Mouse (Mus musculus): ENCODE measurements around the gene Samd4.

Samd4 gene

DNA sequence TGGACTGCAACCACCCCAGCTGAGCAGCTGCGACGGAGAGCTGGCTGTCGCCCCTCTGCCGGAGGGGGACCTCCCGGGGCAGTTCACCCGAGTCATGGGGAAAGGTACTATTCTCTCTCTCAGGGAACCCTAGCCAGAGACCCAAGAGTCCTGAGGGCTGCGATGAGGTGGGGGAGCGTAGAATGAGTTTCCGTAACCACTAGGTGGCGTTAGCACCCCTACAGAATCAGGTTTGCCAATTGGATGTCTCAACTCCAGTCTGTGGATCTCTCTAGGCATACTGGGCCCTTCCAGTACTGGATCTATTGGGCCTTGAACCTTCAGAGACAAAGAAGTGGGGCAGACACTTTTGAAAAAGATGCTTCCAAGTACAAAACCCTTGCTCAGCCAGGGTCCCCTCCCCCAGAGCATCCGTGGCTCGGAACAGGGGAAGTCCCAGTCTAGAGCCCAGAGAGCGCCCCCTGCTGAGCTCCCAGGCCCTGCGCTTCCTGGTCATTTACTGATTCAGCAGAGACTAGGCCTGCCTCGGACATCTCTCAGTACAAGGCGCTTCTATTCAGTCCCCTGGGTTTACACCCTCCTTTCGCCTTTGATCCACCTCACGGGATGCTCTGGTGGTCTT is 191.5 kb downstream of the Samd4 start:
- in situ Hi-C loops (cut with MboI, MseI): no loop called here

DNA sequence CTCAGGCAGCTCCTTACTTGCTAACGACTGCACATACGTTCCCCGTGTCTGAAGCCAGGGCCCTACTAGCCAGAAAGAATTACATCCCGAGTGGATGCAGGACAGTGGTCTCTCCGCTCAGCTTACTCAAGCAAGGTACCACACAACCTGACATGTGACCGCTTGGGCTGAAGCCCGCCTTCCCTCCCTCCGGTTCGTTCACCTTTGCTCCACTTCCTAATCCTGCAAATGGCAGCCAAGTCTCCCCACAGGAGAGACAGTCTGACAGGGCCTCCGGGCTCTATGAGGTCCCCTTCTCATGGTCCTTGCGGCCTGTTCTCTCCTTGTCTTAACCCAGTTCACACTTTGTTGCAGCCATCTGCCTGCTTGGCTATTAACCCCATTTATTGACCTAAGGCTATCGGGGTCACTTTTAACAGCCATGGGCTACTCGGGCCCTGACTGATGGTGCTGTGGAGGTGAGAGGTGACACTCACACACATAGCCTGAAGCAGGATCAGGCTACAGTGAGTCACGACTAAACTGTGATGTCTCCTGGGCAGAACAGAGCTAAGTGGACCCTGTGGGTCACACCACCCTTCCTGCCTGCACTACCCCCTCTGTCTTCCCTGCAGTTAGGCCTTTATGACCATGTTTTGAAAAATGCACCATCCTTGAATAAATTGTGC is 192.5 kb downstream of the Samd4 start:
- in situ Hi-C loops (cut with MboI, MseI): no loop called here

DNA sequence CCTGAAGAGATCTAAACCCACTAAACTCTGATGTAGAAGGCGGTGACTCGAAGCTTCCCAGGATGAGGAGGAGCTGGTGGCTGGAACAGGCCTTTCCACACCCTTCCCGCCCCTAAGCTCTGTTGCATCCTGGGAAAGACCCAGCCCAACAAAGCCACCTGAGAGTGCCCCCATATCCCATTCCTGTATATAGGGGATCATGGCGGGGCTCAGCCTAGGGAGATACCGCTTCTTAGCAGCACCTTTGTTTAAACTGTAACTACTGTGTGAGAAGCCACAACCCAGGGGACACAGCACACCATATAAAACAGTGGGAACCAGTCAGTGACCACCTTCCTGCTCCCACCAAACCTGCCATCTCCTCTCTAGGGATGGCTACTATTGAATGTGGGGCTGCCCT is 193.2 kb downstream of the Samd4 start:
- in situ Hi-C loops (cut with MboI, MseI): no loop called here

DNA sequence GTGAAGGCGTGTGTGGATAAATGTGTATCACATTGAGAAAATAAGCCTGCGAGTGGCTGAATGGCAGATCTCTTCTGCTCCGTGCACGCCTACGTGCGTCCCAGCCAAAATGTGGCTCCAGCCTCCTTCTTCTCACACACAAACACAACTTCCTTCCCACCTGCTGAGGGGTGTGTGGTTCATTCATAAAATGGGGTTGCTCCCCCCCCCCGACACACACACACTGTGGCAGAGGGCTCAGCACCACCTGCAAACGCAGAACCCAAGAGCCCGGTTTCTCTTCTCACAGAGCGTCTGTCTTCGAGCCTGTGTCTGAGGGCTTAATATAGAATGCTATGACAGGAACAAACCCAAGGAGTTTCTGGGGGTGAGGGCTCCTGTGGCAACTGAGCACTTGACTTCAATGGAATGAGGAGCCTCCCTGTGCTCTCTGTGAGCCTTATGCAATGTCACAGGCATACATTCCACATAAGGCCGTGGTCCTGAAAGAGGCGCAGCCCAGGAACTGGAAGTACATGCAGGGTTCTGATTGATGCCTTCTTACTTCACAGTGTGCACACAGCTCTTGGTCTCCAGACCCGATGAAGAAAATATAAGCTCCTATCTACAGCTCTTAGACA is 194.4 kb downstream of the Samd4 start:
- in situ Hi-C loops (cut with MboI, MseI): no loop called here

DNA sequence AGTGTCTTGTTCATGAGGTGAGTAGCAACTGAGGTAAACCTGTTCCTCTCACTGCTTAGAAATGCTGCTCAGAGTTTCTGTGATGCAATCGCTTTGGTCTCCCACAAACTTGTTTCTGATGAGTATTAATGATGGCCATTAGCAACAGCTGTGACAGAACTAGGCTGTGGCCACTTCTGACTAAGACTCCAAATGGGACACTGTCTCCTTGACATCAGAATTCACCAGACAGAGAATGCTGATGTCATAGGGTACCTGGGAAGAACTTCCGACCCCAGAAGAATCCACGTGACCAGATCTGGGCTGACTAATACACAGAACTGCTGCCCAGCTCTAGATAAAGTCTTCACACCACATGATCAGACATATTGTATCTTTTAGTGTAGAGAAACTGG is 194.9 kb downstream of the Samd4 start:
- in situ Hi-C loops (cut with MboI, MseI): no loop called here

DNA sequence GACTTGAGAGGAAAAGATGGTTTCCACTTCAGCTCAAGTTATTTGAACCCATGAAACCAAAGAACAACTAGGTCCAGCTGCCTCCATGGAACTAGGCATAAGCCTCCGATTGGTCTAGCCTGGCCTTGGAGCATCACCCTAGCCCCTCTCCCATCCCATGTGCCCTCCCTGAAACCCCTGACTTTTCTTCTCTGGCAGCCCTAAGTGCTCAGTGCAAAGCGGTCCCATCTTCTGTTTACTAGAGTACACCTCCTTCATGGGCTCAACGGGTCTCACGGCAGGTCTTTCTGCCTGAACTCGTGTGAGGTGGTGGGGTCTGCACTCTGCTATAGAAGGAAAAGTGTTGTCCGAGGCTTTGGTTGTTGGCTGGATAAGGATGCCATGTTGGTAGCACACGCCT is 197.3 kb downstream of the Samd4 start:
- in situ Hi-C loops (cut with MboI, MseI): no loop called here

DNA sequence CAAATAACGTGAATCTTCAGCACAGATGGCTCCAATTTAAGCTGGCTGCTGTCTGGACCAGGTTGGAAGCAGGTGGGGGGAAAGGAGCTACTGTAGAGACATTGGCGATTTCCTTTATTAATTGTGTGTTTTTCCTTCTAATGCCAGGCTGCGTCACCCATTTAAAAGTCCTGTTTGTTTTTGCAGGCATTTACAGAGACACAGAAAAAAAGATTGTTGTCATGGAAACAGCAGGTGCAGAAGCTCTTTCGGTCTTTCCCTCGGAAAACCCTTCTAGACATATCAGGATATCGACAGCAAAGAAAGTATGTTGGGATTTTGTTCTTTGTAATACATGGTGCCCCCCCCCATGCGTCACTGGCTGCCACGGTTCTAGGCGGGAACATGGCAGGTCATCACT is 200.7 kb downstream of the Samd4 start:
- in situ Hi-C loops (cut with MboI, MseI): no loop called here

DNA sequence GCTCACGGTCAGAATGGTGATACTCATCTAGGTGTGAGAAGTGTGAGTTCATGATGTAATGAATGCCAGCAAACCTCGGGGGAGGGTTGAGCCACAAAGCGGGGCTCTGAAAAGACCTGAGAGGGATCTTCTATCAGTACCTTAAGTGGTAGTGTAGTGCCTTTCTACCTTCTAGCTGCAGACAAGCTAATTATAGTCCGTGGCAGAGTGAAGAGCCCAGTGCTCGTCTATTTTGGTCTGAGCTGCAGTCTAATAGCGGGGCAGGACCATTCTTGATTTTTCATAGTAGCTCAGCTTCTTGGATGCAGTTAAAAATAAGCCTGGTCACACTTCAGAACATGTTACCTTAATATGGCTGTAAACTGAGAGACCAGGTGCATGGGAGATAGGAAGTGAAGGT is 201.2 kb downstream of the Samd4 start:
- in situ Hi-C loops (cut with MboI, MseI): no loop called here

DNA sequence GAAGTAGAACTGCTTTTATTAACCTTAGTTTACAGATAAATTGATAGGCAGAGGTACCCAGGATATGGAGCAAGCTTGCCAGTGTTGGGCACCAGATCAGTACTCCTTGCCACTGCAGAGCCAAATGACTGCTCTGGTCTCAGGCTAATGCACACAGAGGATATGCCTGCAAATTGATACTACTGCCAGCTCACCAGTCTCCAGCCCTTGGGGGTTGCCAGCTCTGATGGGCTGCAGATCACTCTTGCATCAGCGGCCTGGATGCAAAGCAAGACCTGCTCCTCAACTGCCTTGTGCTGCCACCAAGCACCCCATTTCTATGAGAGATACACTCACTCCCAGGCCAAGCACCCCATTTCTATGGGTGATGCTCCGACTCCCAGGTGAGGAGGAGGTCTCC is 202.0 kb downstream of the Samd4 start:
- in situ Hi-C loops (cut with MboI, MseI): loop anchor here (5.0 kb wide), 1 partner anchor 207 kb away; no protein-coding TSS in a partner anchor

DNA sequence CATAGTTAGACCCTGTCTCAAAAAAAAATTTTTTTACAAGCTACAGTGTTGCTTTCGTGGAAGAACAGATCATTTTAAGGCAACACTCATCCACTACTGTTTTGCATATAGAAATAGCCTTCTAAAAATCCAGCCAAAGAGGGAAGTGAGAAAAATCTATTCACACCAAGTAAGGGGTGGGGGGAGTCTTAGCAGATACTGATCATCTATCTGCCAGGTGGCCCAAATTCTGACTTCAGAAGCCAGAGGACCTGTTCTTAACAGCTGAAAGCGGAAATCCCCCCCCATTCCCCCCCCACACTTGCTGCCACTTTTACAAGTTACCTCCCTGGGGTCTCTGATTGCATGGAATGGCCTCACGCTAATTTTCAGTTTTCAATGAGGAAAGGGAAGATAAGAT is 203.5 kb downstream of the Samd4 start:
- in situ Hi-C loops (cut with MboI, MseI): loop anchor here (5.0 kb wide), 1 partner anchor 209 kb away; no protein-coding TSS in a partner anchor

DNA sequence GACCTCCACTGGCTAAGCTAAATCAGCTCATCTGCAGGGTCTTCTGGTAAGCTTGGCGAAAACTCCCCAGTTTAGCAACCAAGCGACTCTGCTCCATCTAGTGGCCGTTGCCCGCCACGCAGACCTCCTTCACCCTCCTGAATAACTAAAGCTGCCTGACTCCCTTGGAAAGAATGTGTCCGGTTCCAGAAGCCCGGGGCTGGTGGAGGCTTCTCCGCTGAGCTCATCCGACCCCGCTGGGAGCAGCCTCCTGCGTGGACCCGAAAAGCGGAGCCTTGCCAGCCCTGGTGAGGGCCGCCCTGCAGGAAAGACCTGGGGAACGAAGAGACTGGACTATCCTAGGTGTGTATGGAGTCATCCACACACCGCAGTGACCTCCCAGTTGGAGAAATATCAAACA is 204.1 kb downstream of the Samd4 start:
- in situ Hi-C loops (cut with MboI, MseI): loop anchor here (5.0 kb wide), 1 partner anchor 209 kb away; no protein-coding TSS in a partner anchor

DNA sequence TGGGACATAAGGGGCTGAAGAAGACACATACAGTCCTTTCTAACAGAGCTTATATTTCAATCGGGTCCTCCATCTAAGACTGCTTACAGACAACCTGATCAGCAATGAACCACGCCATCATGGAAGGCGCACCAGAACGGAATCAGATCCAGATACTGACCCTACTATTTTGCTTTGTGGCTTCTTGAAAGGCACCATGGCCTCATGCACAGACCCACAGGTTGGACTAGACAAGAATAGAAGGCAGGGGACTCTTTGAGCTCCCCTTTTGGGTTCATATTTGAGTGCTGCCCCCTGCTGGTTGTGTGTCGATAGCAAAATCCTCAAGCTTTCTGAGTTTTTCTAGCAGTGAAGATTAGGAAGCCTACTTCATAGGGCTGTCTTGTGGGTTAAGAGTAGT is 204.5 kb downstream of the Samd4 start:
- in situ Hi-C loops (cut with MboI, MseI): loop anchor here (5.0 kb wide), 1 partner anchor 210 kb away; no protein-coding TSS in a partner anchor

DNA sequence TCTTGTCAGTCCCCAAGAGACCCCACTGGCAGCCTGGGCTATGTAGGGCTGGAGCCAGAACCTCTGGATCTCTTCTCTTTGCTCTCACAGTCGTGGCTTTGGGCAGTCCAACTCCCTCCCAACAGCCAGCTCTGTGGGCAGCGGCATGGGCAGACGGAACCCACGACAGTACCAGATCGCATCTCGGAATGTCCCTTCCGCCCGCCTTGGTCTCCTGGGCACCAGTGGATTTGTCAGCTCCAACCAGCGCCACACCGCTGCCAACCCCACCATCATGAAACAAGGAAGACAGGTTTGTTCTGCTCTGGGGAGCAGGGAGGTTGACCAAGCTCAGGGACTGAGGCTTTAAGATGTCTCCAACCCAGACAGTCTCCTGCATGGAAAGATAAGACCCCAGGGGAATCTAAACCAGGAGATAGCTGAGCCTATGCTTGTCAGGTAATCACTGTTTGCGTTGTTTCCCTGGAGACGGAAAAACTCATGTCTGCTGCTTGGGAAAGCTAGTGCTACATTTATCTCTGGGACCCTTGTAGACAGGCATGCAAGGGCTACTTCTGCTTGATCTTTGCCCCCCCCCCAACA is 205.1 kb downstream of the Samd4 start:
- in situ Hi-C loops (cut with MboI, MseI): loop anchor here (5.0 kb wide), 1 partner anchor 210 kb away; no protein-coding TSS in a partner anchor

DNA sequence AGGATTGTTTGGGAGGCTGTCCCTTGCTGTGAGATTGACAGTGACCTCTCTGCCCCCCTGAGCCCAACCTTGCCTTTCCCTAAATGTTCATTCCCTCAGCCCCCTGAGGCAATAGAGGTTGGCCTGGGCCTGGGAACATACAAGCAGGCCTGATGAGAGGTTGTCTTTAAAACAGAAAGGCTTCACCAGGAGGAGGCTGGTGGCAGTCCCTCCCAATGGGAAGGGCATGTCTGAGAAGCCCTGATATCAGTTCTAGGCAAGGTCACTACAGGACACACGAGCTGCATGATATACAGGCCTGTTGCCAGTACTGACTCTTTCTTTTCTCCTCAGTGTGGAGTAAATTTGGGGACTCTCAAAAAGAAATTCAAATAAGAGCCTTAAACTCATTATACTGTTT is 205.7 kb downstream of the Samd4 start:
- in situ Hi-C loops (cut with MboI, MseI): loop anchor here (5.0 kb wide), 1 partner anchor 211 kb away; no protein-coding TSS in a partner anchor

DNA sequence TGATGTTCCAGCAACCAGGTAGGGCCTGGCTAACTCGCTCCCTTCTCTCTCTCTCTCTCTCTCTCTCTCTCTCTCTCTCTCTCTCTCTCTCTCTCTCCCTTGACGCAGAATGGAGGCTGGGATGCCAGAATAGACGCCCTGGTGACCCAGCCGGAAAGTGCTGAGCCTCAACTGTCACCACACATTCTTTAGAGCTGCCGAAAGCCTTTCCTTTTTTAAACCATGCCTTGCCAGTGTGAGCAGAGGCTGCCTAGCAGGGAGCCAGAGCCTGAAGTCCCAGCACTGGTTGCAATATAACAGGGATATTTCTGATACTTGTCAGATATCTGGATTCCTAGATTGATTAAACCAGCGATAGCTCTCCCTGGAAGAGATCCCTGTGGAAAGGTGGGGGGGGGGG is 206.5 kb downstream of the Samd4 start:
- in situ Hi-C loops (cut with MboI, MseI): loop anchor here (5.0 kb wide), 1 partner anchor 212 kb away; no protein-coding TSS in a partner anchor

DNA sequence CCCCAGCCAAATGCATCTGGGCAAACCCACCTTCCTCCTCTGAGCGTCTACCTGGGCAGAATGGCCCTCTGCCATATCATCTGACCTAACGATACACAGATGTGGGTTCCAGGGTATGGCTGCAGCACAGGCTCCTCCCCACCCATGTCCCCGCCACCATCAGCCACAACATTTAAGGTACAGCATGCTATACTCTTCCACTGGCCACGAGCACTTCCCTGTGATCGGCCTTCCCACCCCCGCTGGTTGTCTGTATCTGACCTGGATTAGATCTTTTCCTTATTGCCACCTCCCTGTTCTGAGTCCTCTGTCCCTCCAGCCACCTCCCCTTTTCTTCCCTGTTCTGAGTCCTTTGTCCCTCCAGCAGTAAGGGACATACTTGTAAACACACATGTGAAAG is 209.3 kb downstream of the Samd4 start:
- in situ Hi-C loops (cut with MboI, MseI): no loop called here

DNA sequence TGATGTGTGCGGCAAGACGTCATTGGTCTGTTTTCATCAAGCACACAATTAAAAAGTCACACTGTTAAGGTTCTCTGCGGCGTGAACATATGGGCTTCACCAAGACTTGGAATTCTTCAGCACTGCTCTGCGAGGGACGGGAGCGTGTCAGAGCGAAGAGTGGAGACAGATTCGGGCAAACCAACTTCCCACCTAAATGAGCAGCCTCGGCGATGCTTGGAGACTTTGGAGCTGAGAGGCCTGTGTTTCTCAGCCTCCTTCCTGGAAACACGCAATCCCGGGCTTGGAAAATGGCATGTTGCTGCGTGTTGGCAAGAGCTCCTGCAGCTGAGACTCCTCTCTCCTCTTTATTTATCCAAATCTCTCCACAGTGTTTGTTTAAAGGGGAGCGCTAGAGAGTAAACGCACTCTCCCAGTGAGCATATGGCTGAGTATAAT is 210.7 kb downstream of the Samd4 start:
- in situ Hi-C loops (cut with MboI, MseI): no loop called here

DNA sequence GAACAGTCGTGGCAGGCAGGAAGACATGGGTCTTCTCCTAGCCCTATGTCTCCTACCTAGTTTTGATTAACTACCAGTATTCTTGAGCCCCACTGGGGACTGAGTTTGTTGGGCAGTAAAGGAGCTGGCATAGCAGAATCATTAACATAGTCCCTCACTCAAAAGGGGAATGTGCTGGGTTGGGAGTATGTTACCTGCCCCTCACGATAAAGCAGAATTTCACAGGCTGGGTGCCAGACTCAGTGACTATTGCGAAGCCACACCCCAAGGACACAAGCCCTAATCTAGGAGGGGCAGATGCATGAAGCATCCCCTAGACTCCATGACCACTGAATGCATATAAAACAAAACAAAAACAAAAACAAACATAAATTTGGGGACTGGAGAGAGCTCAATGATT is 212.4 kb downstream of the Samd4 start:
- in situ Hi-C loops (cut with MboI, MseI): no loop called here

DNA sequence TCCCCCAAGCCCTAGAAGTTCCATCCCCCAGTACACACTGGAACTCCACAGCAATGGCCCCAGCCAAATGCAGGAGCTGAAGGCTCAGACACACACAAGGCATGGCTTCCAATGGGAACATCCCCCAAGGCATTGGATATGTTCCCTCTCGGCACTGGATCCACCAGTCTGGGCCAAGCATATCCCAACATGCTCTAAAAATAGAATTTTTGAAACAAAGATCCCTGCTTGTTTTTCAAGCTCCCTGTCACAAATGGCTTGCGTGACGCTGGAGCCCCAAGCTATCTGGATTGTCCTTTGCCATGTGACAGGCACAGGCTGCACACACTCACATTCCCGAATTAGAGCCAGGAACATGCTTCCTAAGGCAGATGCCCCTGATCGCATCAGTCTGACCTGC is 213.7 kb downstream of the Samd4 start:
- in situ Hi-C loops (cut with MboI, MseI): no loop called here

DNA sequence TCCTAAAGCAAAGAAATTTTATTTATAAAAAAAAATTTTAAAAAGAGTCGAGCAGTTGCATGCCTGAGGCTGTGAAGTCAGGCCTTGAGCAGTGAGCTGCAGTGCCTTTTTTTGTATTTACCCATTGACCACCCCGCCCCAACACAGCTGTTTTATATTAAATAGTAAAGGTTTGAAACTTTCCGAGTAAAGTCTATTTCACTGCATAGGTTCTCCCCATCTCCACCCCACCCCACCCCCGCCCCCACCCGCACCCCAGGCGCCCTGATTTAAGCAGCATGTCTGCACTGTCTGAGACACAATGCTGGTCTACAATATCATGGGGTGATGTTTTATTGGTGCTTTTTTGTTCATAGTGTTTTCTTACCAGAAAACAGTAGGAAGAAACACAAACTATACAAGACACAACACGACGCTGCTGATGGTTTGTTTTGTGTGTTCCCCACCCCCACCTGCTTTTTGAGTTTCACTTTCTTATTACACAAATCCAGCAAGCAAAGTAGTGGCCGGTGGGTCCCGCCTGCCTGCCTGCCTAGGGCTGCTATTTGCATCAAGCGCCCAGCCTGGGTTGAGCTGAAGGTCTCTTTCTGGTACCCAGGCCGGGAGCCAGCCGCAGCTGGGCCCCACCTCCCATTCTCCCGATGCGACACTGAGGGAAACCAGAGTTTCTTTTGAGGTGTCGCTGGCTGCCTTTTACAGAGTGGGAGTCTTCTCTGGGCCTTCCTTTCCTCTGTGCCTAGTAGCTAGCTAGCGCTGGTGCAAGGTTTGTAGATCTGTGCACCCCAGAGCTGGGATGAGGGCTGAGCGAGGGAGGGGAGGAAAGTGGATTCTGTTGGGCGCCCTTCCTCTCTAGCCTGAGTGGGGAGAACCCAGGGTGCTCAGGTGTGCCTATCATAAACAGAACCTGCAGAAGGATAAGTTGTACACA is 221.9 kb downstream of the Samd4 start:
- in situ Hi-C loops (cut with MboI, MseI): no loop called here

DNA sequence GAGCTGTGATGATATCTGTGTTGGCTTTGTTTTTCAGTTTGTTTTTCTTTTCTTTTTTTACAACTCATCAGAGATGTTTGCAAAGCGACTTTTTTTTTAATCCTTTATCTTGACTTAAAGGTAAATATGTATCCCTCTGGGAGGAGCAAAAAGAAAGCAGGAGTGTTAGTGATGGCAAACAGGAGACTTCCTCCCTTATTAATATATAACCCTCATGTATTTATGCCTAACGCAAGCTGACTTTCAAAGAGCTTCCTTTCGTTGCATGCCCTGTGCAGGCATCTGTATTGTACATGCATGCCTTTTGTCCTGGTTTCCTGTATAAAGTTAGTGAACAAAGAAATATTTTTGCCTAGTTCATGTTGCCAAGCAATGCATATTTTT is 222.5 kb downstream of the Samd4 start:
- in situ Hi-C loops (cut with MboI, MseI): no loop called here
